Mouse (Mus musculus): ENCODE data around the gene Nbea.

DNA sequence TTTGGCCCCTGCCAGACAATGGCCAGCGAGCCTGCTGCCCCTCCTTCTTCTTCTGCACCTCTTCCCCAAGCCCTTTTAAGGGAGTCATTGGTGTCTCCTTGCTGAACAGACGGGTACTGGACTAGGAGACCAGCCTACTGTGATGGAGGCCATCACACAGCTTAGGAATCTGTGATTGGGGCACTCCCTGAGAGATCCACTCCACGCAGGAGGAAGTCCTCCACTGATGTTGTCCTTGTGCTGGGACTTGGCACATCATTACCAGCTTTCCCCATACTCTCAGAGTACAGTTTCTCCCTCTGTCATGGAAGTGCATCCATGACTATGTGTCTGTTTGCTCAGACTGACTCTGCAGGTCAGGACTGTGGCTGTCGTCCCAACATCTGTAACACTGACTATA, 531.6 kb downstream of the Nbea start:
- TF ChIP-seq GATA1 (IDR thresholded peaks at IDR 0.05; ENCODE audit: borderline replicate concordance, low read length), result no peak
- TF ChIP-seq POLR2AphosphoS5 (IDR thresholded peaks at IDR 0.05; ENCODE audit: insufficient replicate concordance, low read depth, low read length), result no peak
- TF ChIP-seq CTCF (IDR thresholded peaks at IDR 0.05; ENCODE audit: low read depth, low read length), result no peak
